Mouse (Mus musculus): ENCODE results near the gene Zfp553. TPM values are rescaled to one million over a fixed set of nuclear protein-coding genes. Genes with fewer than 3 reads are reported as not detected.

The Zfp553 gene
- polyA plus RNA-seq, 1 experiment from 2014 or later: 20.9 TPM

DNA sequence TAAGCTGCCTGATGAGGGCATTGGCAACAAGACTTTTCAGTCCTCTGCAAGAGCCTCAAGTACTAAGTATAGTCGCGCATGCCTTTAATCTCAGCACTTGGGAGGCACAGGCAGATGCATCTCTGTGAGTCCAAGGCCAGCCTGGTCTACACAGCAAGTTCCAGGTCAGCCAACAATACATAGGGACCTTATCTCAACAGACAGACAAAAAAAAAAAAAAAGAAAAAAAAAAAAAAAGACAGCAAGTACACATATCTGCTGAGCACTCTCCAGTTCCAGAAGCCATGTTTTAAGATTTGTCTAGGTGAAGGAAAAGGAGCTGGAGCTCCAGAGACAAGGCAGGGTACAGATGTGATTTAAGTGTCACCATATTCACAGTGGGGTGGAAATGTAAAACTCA lies 23.1 kb downstream of the Zfp553 start:
- Histone ChIP-seq H3K4me3 (ENCODE audit: low read depth, low read length) (no peak overlapping the region), H3K27me3 (ENCODE audit: control insufficient read depth, insufficient read depth, low read length) (no peaks in the 10 kb centered on the region), H3K36me3 (replicated peaks; ENCODE audit: control insufficient read depth, insufficient read depth, low read depth, low read length) (no peaks in the 10 kb centered on the region), H3K9ac (replicated peaks; ENCODE audit: low read length) (no peak overlapping the region), H3K4me2 (ENCODE audit: low read depth, low read length) (no peak overlapping the region), H3K9me3 (replicated peaks; ENCODE audit: control insufficient read depth, low read length) (no peaks in the 10 kb centered on the region), H3K27ac (replicated peaks; ENCODE audit: low read depth, low read length) (no peak overlapping the region), H3K4me1 (ENCODE audit: control insufficient read depth, insufficient read depth, low read length) (no peaks in the 10 kb centered on the region; the same call in 1 of the 2 replicates)
- no peak for ATAC-seq (replicated peaks; ENCODE audit: insufficient number of reproducible peaks, low FRiP score, low TSS enrichment, low read depth)
- WGBS: 92% methylated on average over 2 of the region's 2 CpGs
- no peak for DNase-seq (ENCODE audit: low spot score)

DNA sequence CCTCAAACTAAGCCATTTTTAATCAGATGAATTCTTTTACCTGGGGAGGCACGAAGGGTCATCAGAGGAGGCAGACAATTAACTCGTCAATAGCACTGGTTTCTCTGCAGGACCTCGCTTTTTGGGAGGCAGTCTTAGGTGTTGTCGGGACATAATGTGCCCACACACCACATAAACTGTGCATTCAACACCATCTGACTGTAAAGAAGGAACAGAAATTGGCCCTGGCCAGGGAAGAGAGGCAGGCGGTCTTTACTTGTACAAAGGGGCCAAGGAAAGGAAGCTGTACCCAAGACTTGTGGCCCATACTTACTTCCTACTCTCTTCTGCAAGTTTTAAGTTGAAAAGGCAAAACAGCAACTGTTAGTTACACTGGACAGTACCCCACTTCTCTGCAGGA lies 23.7 kb downstream of the Zfp553 start:
- H3K36me3 ChIP-seq (replicated peaks; ENCODE audit: control insufficient read depth, insufficient read depth, low read depth, low read length): no peaks in the 10 kb centered on the region
- no peak overlapping the region for H3K27ac ChIP-seq (replicated peaks; ENCODE audit: low read depth, low read length)
- WGBS: 91% methylated on average over 5 of the region's 5 CpGs
- no peak overlapping the region for H3K4me3 ChIP-seq (ENCODE audit: low read depth, low read length)
- ATAC-seq (replicated peaks; ENCODE audit: insufficient number of reproducible peaks, low FRiP score, low TSS enrichment, low read depth) (no peak), DNase-seq (ENCODE audit: low spot score) (no peak)
- no peaks in the 10 kb centered on the region; the same call in 1 of the 2 replicates for H3K4me1 ChIP-seq (ENCODE audit: control insufficient read depth, insufficient read depth, low read length)
- no peak overlapping the region for H3K9ac ChIP-seq (replicated peaks; ENCODE audit: low read length)
- H3K9me3 ChIP-seq (replicated peaks; ENCODE audit: control insufficient read depth, low read length): no peaks in the 10 kb centered on the region
- H3K4me2 ChIP-seq (ENCODE audit: low read depth, low read length): no peak overlapping the region
- no peaks in the 10 kb centered on the region for H3K27me3 ChIP-seq (ENCODE audit: control insufficient read depth, insufficient read depth, low read length)

DNA sequence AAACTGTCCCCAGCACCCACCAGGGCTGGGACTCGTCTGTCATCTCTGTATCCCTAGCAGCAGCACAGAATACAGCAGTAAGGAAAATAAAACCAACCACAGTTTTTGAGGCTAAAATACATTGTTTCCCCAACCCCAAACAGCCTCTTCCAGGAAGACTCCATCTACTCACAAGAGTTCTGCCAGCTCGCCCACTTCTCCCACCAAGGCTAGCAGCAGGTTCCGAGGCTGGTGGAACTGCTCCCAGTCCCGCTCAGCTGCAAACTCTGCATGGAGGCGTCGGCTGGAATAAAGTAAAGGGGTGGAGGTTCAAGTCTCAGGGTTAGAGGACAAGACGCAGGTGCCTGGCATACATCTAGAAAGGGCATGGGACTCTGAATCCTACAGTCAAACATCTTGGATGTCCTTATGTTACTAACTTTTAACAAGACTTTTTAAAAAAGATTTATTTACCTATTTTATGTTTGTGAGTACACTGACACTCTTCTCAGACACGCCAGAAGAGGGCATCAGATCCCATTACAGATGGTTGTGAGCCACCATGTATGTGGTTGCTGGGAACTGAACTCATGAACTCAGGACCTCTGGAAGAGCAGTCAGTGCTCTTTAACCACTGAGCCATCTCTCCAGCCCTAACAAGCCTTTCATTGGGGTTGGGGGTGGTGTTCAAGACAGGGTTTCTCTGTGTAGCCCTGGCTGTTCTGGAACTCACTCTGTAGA lies 26.5 kb downstream of the Zfp553 start:
- H3K36me3 ChIP-seq (replicated peaks; ENCODE audit: control insufficient read depth, insufficient read depth, low read depth, low read length): no peaks in the 10 kb centered on the region
- H3K4me3 ChIP-seq (ENCODE audit: low read depth, low read length): peak overlapping the region; percentile 56
- 75% methylated on average over 8 of the region's 8 CpGs for WGBS
- no peaks in the 10 kb centered on the region; the same call in 1 of the 2 replicates for H3K4me1 ChIP-seq (ENCODE audit: control insufficient read depth, insufficient read depth, low read length)
- H3K9me3 ChIP-seq (replicated peaks; ENCODE audit: control insufficient read depth, low read length): no peaks in the 10 kb centered on the region
- ATAC-seq (replicated peaks; ENCODE audit: insufficient number of reproducible peaks, low FRiP score, low TSS enrichment, low read depth): no peak
- H3K27me3 ChIP-seq (ENCODE audit: control insufficient read depth, insufficient read depth, low read length): no peaks in the 10 kb centered on the region
- H3K9ac ChIP-seq (replicated peaks; ENCODE audit: low read length): peak overlapping the region; percentile 67
- no peak for DNase-seq (ENCODE audit: low spot score)
- H3K27ac ChIP-seq (replicated peaks; ENCODE audit: low read depth, low read length): no peak overlapping the region
- peak overlapping the region; percentile 69 for H3K4me2 ChIP-seq (ENCODE audit: low read depth, low read length)

DNA sequence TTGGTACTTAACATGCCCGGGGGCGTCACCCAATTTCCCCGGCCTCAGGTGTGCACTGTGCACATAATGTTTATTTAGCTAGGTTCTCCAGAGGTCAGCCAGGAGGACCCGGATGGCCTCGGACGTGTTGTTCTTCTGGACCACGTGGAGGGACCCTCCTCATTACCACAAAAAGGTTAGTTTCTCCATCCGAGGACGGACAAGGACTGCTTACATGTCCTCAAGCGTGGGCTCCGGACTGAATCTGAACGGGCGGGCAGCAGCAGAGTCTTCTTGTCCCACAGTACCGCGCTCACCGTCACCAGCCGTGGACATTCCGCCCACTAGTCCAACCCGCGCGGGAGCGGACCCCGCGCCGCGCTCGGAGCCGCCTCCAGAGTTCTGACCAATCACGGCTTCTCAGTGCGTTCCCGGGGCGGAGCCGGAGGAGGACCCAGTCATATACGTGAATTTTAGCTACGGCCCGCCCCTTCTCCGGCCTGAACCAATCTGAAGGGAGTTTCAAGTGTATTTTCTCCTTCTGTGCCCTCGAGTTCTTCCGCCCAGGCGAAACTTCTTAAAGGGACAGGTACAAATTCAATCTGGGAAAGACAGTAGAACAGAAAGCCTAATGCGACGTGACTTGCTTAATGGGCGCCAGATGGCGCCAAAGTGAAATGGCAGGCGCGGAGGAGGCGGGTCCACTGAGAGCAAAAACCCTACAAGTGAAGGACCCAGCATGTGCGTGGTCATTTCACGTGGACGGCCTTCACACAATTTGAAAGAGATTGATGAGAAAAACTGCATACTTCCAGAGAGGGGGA lies 27.6 kb downstream of the Zfp553 start, which contains the start of gene Dctpp1:
Dctpp1 (minus strand) TSS at position 401 of the 803 bp plus-strand sequence.
- no peaks in the 10 kb centered on the region for H3K4me1 ChIP-seq (ENCODE audit: control insufficient read depth, insufficient read depth, low read length)
- H3K27me3 ChIP-seq (ENCODE audit: control insufficient read depth, insufficient read depth, low read length): no peaks in the 10 kb centered on the region
- peak within 1 kb of the TSS; percentile 67 for H3K9ac ChIP-seq (replicated peaks; ENCODE audit: low read length)
- DNase-seq (ENCODE audit: low spot score) (peak; percentile 98), ATAC-seq (replicated peaks; ENCODE audit: insufficient number of reproducible peaks, low FRiP score, low TSS enrichment, low read depth) (peak; percentile 97)
- H3K4me3 ChIP-seq (ENCODE audit: low read depth, low read length): peak within 1 kb of the TSS; percentile 56
- H3K27ac ChIP-seq (replicated peaks; ENCODE audit: low read depth, low read length): no peak within 1 kb of the TSS
- peak within 1 kb of the TSS; percentile 69 for H3K4me2 ChIP-seq (ENCODE audit: low read depth, low read length)
- WGBS: under 1% methylated on average over 50 of the region's 50 CpGs
- H3K36me3 ChIP-seq (replicated peaks; ENCODE audit: control insufficient read depth, insufficient read depth, low read depth, low read length): no peaks in the 10 kb centered on the region
- no peaks in the 10 kb centered on the region for H3K9me3 ChIP-seq (replicated peaks; ENCODE audit: control insufficient read depth, low read length)

DNA sequence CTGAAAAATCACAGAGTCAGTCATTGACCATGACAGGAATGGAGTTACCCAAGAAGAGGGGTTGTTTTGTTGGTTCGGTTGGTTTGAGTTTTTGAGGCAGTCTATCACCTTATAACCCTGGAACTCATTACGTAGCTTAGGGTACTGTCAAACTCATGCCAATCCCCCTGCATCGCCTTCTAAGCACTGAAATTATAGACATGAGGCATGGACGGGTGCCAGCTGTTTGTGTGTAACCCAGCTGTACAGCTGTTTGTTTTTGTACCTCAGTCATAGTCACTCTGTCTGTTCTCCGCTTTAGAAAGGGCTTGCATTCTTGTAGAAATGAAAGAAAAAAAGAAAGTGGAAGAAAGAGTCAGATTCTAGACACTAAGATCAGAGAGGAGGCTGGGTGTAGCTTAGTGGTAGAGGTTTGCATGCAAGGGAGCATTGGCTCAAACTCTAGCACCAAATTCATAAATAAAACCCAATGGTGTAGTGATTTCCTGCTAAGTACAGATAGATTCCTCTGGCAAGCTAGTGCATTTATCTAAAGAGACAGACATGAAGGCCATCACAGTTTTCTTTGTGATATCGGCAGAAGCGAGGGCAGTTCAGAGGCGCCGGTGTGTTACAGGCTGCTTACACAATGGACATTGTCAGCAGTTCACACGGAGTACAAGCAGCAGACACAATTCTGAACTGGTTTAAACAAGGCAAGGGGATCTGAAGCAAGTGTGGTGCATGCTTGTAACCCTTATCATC lies 29.5 kb downstream of the Zfp553 start:
- no peak overlapping the region for H3K4me3 ChIP-seq (ENCODE audit: low read depth, low read length)
- no peaks in the 10 kb centered on the region for H3K36me3 ChIP-seq (replicated peaks; ENCODE audit: control insufficient read depth, insufficient read depth, low read depth, low read length)
- H3K27me3 ChIP-seq (ENCODE audit: control insufficient read depth, insufficient read depth, low read length): no peaks in the 10 kb centered on the region
- DNase-seq (ENCODE audit: low spot score) (no peak), ATAC-seq (replicated peaks; ENCODE audit: insufficient number of reproducible peaks, low FRiP score, low TSS enrichment, low read depth) (no peak)
- no peaks in the 10 kb centered on the region for H3K4me1 ChIP-seq (ENCODE audit: control insufficient read depth, insufficient read depth, low read length)
- H3K9ac ChIP-seq (replicated peaks; ENCODE audit: low read length): no peak overlapping the region
- no peaks in the 10 kb centered on the region for H3K9me3 ChIP-seq (replicated peaks; ENCODE audit: control insufficient read depth, low read length)
- no peak overlapping the region for H3K4me2 ChIP-seq (ENCODE audit: low read depth, low read length)
- no peak overlapping the region for H3K27ac ChIP-seq (replicated peaks; ENCODE audit: low read depth, low read length)
- 82% methylated on average over 10 of the region's 10 CpGs for WGBS

DNA sequence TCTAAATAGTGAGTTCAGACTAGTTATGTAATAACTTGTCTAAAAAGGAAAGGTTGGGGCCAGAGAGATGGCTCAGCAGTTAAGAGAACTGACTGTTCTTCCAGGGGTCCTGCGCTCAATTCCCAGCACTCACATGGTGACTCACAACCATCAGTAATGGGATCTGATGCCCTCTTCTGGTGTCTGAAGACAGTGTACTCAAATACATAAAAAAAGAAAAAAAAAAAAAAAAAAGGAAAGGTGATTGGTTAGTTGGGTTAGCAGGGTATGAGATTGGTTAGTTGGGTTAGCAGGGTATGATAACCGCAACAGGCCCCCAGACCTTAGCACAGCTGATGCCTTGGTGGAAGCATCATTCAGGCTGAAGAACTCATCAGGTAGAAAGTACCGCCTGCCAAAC lies 30.7 kb downstream of the Zfp553 start:
- DNase-seq (ENCODE audit: low spot score) (no peak), ATAC-seq (replicated peaks; ENCODE audit: insufficient number of reproducible peaks, low FRiP score, low TSS enrichment, low read depth) (no peak)
- H3K36me3 ChIP-seq (replicated peaks; ENCODE audit: control insufficient read depth, insufficient read depth, low read depth, low read length): no peaks in the 10 kb centered on the region
- H3K27ac ChIP-seq (replicated peaks; ENCODE audit: low read depth, low read length): no peak overlapping the region
- no peak overlapping the region for H3K4me3 ChIP-seq (ENCODE audit: low read depth, low read length)
- no peaks in the 10 kb centered on the region for H3K9me3 ChIP-seq (replicated peaks; ENCODE audit: control insufficient read depth, low read length)
- 90% methylated on average over 3 of the region's 3 CpGs for WGBS
- no peaks in the 10 kb centered on the region for H3K4me1 ChIP-seq (ENCODE audit: control insufficient read depth, insufficient read depth, low read length)
- no peak overlapping the region for H3K4me2 ChIP-seq (ENCODE audit: low read depth, low read length)
- H3K9ac ChIP-seq (replicated peaks; ENCODE audit: low read length): no peak overlapping the region
- no peaks in the 10 kb centered on the region for H3K27me3 ChIP-seq (ENCODE audit: control insufficient read depth, insufficient read depth, low read length)

GRCm38 (mm10) chr7:127270256-127270655 lies 37.4 kb downstream of the Zfp553 start:
- H3K27me3 ChIP-seq (ENCODE audit: control insufficient read depth, insufficient read depth, low read length): no peaks in the 10 kb centered on the region
- H3K4me1 ChIP-seq (ENCODE audit: control insufficient read depth, insufficient read depth, low read length): no peaks in the 10 kb centered on the region
- H3K27ac ChIP-seq (replicated peaks; ENCODE audit: low read depth, low read length): no peak overlapping the region
- H3K9me3 ChIP-seq (replicated peaks; ENCODE audit: control insufficient read depth, low read length): no peaks in the 10 kb centered on the region
- H3K4me3 ChIP-seq (ENCODE audit: low read depth, low read length): no peak overlapping the region
- WGBS: 84% methylated on average over 2 of the region's 2 CpGs
- no peak for ATAC-seq (replicated peaks; ENCODE audit: insufficient number of reproducible peaks, low FRiP score, low TSS enrichment, low read depth)
- H3K9ac ChIP-seq (replicated peaks; ENCODE audit: low read length): no peak overlapping the region
- no peak for DNase-seq (ENCODE audit: low spot score)
- no peak overlapping the region for H3K4me2 ChIP-seq (ENCODE audit: low read depth, low read length)
- H3K36me3 ChIP-seq (replicated peaks; ENCODE audit: control insufficient read depth, insufficient read depth, low read depth, low read length): no peaks in the 10 kb centered on the region; the same call in 1 of the 2 replicates

All from embryonic facial prominence, embryonic 11.5 days (tissue).